Mouse (Mus musculus) ES-Bruce4 (cell line): ENCODE data around the gene Calml4. TPM values are rescaled to one million over a fixed set of nuclear protein-coding genes. Genes with fewer than 3 reads are reported as not detected.
"Not testable (repeated sequence)": the region's sequence is repeated elsewhere in the genome, so short reads cannot be mapped to it uniquely, and the experiment has no call there.

Source experiments
- H3K27ac ChIP-seq: 2 replicates; pipeline ENCODE4 v1.5.1; 2012; ENCODE audit warnings: low read length, inconsistent platforms; ENCODE audit not compliant: insufficient read depth
- H3K27me3 ChIP-seq: 2 replicates; pipeline ENCODE4 v1.6.1; 2012; ENCODE audit warnings: mild to moderate bottlenecking, low read length, inconsistent platforms; ENCODE audit not compliant: control insufficient read depth, poor library complexity, insufficient read depth, severe bottlenecking
- H3K36me3 ChIP-seq: 2 replicates; pipeline ENCODE4 v1.6.1; 2012; ENCODE audit warnings: inconsistent platforms, mild to moderate bottlenecking, low read length, moderate library complexity; ENCODE audit not compliant: control insufficient read depth, poor library complexity, insufficient read depth, severe bottlenecking
- H3K4me1 ChIP-seq: one replicate; pipeline ENCODE4 v1.8.1; 2011; ENCODE audit warnings: low read length; ENCODE audit not compliant: control insufficient read depth, insufficient read depth
- H3K4me3 ChIP-seq: 2 replicates; pipeline ENCODE4 v1.5.1; 2011; ENCODE audit warnings: low read depth, mild to moderate bottlenecking, low read length
- H3K9ac ChIP-seq: 2 replicates; pipeline ENCODE4 v1.6.1; 2012; ENCODE audit warnings: low read depth, mild to moderate bottlenecking, inconsistent platforms; ENCODE audit not compliant: poor library complexity, severe bottlenecking
- H3K9me3 ChIP-seq: replicated peaks from 2 replicates; pipeline ENCODE4 v1.6.1; 2012; ENCODE audit warnings: mild to moderate bottlenecking, low read length, inconsistent platforms; ENCODE audit not compliant: control insufficient read depth, poor library complexity, insufficient read depth, severe bottlenecking
- CTCF ChIP-seq: IDR thresholded peaks from one replicate; pipeline ENCODE4 v1.8.1; 2011; ENCODE audit warnings: low read depth, low read length
- EP300 ChIP-seq: IDR thresholded peaks from 2 replicates; pipeline ENCODE4 v1.6.1; 2011; ENCODE audit warnings: low read depth, low read length; ENCODE audit not compliant: insufficient read depth
- POLR2A ChIP-seq: IDR thresholded peaks from one replicate; pipeline ENCODE4 v1.8.1; 2011; ENCODE audit warnings: low read length; ENCODE audit not compliant: insufficient read depth
- polyA plus RNA-seq: library from polyadenylated mRNA; stranded (reverse); fragments of >200 nt; gene quantifications from 2 replicates; pipeline ENCODE4 v1.2.4, GENCODE M21; 2011; ENCODE audit warnings: low read depth; ENCODE audit not compliant: missing spikeins, insufficient read depth, insufficient read length

Gene Calml4
- polyA plus RNA-seq, 1 experiment, result 16.7 TPM

DNA sequence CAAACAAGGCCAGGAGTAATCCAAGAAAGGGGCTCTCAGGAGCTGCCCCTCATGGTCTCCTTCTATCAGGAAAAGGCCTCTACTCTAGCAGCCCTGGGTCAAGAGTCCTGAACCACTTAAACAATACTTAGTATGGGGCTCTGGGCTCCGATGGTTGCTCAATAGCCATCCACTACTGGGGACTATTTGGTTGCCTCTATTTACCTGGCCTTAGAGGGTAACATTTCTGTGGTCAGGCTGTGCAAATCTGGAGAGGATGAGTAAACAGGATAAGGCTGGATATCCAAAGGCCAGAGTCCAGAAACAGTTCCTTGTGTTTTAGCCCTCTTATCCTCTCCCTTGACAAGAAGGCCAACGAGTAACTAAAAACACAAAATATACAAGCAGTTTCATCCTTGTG is 43.1 kb upstream of the Calml4 start:
- Histone ChIP-seq H3K36me3 (no peaks in the 10 kb centered on the region), H3K27me3 (no peaks in the 10 kb centered on the region), H3K9ac (no peak overlapping the region), H3K27ac (no peak overlapping the region), H3K4me1 (peaks cover 9% of the 10 kb centered on the region), H3K9me3 (no peaks in the 10 kb centered on the region), H3K4me3 (no peak overlapping the region)
- TF ChIP-seq POLR2A (no peak), EP300 (no peak), CTCF (no peak)

DNA sequence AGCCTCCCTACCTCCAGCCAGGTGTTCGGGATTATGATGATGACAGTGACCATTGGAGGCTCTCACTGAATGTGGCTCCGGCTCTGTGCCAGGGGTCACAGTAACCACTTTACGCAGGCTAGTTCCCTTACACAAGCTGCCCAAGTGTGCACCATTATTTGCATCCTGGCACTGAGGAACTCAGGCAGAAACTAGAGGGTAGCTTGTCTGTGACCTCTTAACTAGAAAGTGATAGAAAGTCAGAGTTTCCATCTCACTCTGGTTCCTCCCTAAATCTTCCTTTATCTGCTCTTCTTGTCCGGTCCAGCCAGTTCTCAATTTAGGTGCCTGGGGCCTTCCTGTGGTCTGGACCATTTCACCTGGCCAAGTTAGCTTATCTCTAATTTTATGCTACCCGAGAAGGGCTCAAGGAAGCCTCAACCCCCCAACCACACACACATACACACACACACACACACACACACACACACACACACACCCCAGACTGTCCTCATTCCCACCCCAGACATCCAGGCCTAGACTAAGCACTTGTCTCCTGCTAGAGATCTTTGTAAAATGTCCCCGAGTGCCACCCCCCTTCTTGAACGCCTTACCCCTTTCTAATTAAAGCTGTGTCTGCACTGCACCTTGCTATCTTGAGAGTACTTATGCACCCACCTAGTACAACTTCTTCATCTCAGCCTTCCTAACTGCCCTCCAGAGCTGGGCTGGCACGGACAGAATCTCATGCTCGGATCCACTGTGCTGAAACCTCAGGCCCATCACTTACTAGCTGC is 41.4 kb upstream of the Calml4 start:
- no peaks in the 10 kb centered on the region for H3K36me3 ChIP-seq
- peaks cover 12% of the 10 kb centered on the region for H3K4me1 ChIP-seq
- H3K4me3 ChIP-seq, result no peak overlapping the region
- 0 out of 2 replicates have a peak overlapping the region, but pooled peaks have one; percentile 3 for H3K27ac ChIP-seq
- TF ChIP-seq EP300, result no peak
- no peak for TF ChIP-seq POLR2A
- no peak for TF ChIP-seq CTCF
- H3K9ac ChIP-seq, result no peak overlapping the region
- H3K27me3 ChIP-seq, result no peaks in the 10 kb centered on the region
- H3K9me3 ChIP-seq, result no peaks in the 10 kb centered on the region

DNA sequence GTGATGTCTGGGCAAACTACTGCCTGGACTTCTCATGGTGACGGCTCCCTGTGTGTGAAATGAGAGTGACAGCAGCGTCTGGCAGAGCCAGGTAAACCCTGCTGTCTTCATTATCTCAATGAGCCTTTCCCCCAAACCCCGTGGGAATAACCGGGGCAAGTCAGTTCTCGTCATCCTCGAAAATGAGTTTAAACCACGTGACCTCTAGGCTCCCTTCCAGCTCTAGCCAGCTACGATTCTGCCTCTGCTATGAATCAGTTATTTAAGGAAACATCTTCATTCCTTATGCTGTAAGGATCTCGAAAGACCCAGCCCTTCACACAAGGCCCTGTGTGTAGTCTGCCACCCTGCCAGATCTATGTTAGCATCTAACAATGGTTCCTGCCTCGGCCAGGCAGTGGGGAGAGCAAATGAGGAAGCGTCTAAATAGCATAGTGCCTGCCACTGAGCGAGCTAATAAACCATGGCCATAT is 40.7 kb upstream of the Calml4 start:
- Histone ChIP-seq H3K27me3 (no peaks in the 10 kb centered on the region), H3K4me3 (no peak overlapping the region), H3K36me3 (no peaks in the 10 kb centered on the region), H3K9me3 (no peaks in the 10 kb centered on the region), H3K9ac (no peak overlapping the region), H3K4me1 (peaks cover 12% of the 10 kb centered on the region), H3K27ac (no peak overlapping the region)
- no peak for TF ChIP-seq EP300
- TF ChIP-seq CTCF, result no peak
- no peak for TF ChIP-seq POLR2A

GRCm38 (mm10) chr9:62817828-62818614 is 39.9 kb upstream of the Calml4 start:
- Histone ChIP-seq H3K27ac (peak overlapping the region; percentile 48), H3K36me3 (no peaks in the 10 kb centered on the region), H3K9me3 (no peaks in the 10 kb centered on the region), H3K4me3 (no peak overlapping the region), H3K4me1 (peaks cover 12% of the 10 kb centered on the region), H3K9ac (no peak overlapping the region), H3K27me3 (no peaks in the 10 kb centered on the region)
- TF ChIP-seq EP300 (no peak), CTCF (no peak)

DNA sequence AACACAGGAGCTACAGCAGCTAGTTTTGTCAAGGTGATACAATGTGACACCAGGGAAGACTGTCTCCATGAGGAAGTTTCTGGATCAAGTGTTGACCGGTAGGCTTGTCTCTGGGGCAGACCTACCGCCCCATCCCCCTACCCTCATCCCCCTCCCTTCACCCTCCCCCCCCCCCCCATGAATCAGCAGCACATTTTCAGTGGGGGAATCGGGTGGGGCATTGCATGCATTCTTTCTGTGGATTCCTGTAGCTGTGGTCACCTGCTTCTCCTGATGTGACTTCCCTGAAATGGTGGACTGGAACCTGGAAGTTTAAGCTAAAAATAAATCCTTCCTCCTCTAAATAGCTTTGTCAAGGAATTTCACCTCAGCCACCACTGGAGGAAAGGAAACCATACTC is 38.4 kb upstream of the Calml4 start:
- Histone ChIP-seq H3K27ac (peak overlapping the region; percentile 82), H3K9ac (no peak overlapping the region)
- TF ChIP-seq CTCF (no peak), EP300 (peak; percentile 62; the same call in 1 of the 2 replicates), POLR2A (no peak)

DNA sequence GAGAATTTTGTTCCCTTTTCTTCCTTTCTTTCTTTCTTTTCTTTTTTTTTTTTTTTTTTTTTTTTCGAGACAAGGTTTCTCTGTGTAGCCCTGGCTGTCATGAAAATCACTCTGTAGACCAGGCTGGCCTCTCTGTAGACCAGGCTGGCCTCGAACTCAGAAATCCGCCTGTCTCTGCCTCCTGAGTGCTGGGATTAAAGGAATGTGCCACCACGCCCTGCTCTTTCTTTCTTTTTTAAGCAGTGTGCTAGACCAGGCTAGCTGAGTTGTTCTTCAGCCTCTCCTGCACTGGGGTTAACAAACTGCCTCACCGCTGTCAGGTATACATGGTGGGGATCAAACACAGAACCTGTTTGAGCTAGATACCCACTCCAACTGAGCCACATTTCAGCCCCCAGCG is 38.0 kb upstream of the Calml4 start:
- H3K27ac ChIP-seq, result peak overlapping the region; percentile 57

More for the DNA sequence above, 38.4 kb upstream of the Calml4 start:
- H3K36me3 ChIP-seq, result no peaks in the 10 kb centered on the region
- no peak overlapping the region for H3K4me3 ChIP-seq
- H3K9me3 ChIP-seq, result no peaks in the 10 kb centered on the region
- no peaks in the 10 kb centered on the region for H3K27me3 ChIP-seq
- peaks cover 12% of the 10 kb centered on the region for H3K4me1 ChIP-seq

More for the DNA sequence above, 38.0 kb upstream of the Calml4 start:
- H3K9ac ChIP-seq, H3K4me3 ChIP-seq, H3K36me3 ChIP-seq, H3K27me3 ChIP-seq, H3K9me3 ChIP-seq: not testable (repeated sequence)
- H3K4me1 ChIP-seq, result peaks cover 12% of the 10 kb centered on the region
